In genomic region chr1:80785066-80785779, GRCm38 (mm10) we compare ENCODE assay signal across 22 mouse cellular contexts. TPM values are rescaled to one million over a fixed set of nuclear protein-coding genes. Genes with fewer than 3 reads are reported as not detected.
A peak's percentile ranks its signal among the peaks of the same experiment; 100 is the strongest.
DNase-seq lines count a peak whose midpoint lies in the region; ATAC-seq and TF ChIP-seq lines count a peak whose summit lies in the region.
"Had no signal": no experiment of that assay in that cellular context is flagged by ENCODE, and none has a peak within 500 bp of the region (broad histone marks: within the 10 kb centered on the region; RNA-seq: fewer than 3 reads in every experiment).

No protein-coding gene starts in this region.

- no peak for TF ChIP-seq CTCF in bone marrow macrophage, adult 2 months (IDR thresholded peaks at IDR 0.05; ENCODE audit: low read depth, low read length)

- H3K4me1 ChIP-seq in bone marrow macrophage, adult 2 months (ENCODE audit: control insufficient read depth, insufficient read depth, low read length) = peaks cover 17% of the 10 kb centered on the region
- no peaks in the 10 kb centered on the region for H3K4me1 ChIP-seq in hindbrain, embryonic 10.5 days (replicated peaks)
- H3K4me1 ChIP-seq: forebrain, embryonic 12.5 days; heart, embryonic 15.5 days; hindbrain, embryonic 12.5 days had no signal

- no peak for TF ChIP-seq POLR2A in bone marrow macrophage, adult 2 months (IDR thresholded peaks at IDR 0.05; ENCODE audit: borderline replicate concordance, low read depth, low read length)

- intact Hi-C loops in heart, postnatal 25 days (cut with DNase I) = no loop called here

- H3K36me3 ChIP-seq in macrophage (ENCODE audit: inconsistent target) = no peaks in the 10 kb centered on the region
- no peaks in the 10 kb centered on the region for H3K36me3 ChIP-seq in hindbrain, embryonic 10.5 days
- H3K36me3 ChIP-seq: embryonic facial prominence, embryonic 12.5 days; forebrain, embryonic 12.5 days; G1E; heart, embryonic 15.5 days; hindbrain, embryonic 12.5 days had no signal

- H3K27ac ChIP-seq in bone marrow macrophage, adult 2 months (ENCODE audit: insufficient read depth, low read depth, low read length) = peak overlapping the region; percentile 88
- H3K27ac ChIP-seq in macrophage = peak overlapping the region; percentile 76
- no peak overlapping the region for H3K27ac ChIP-seq in hindbrain, embryonic 10.5 days
- H3K27ac ChIP-seq: embryonic facial prominence, embryonic 12.5 days; forebrain, embryonic 12.5 days; heart, adult 2 months; heart, embryonic 15.5 days; hindbrain, embryonic 12.5 days had no signal

- no peaks in the 10 kb centered on the region for H3K27me3 ChIP-seq in hindbrain, embryonic 10.5 days (ENCODE audit: insufficient read depth, poor library complexity, severe bottlenecking)
- H3K27me3 ChIP-seq: embryonic facial prominence, embryonic 12.5 days; forebrain, embryonic 12.5 days; heart, embryonic 15.5 days; hindbrain, embryonic 12.5 days had no signal

- 0% methylated on average over 2 of the region's 2 CpGs for WGBS in macrophage (ENCODE audit: missing documents)
- 85% methylated on average over 2 of the region's 2 CpGs for WGBS in hindbrain, embryonic 10.5 days

- H3K79me2 ChIP-seq in macrophage (ENCODE audit: inconsistent target) = no peaks in the 10 kb centered on the region

- no peak overlapping the region for H3K4me3 ChIP-seq in bone marrow macrophage, adult 2 months (ENCODE audit: insufficient read depth, low read length)
- no peak overlapping the region for H3K4me3 ChIP-seq in macrophage (ENCODE audit: inconsistent target)
- H3K4me3 ChIP-seq in hindbrain, embryonic 10.5 days = no peak overlapping the region
- H3K4me3 ChIP-seq: embryonic facial prominence, embryonic 12.5 days; forebrain, embryonic 12.5 days; heart, adult 2 months; heart, embryonic 15.5 days; hindbrain, embryonic 12.5 days had no signal

- ATAC-seq in common myeloid progenitor, adult 5-6 weeks (replicated peaks; ENCODE audit: low read depth, poor library complexity, severe bottlenecking) = peak; percentile 82
- ATAC-seq: CD4-positive, CD25-positive, alpha-beta regulatory T cell, adult 4 months; forebrain, embryonic 16.5 days; hindbrain, embryonic 16.5 days; inflammation-experienced regulatory T-cells, adult 6 months had no signal

- no peaks in the 10 kb centered on the region; the same call in 1 of the 2 replicates for H3K9me3 ChIP-seq in hindbrain, embryonic 10.5 days
- H3K9me3 ChIP-seq: embryonic facial prominence, embryonic 12.5 days; forebrain, embryonic 12.5 days; heart, embryonic 15.5 days; hindbrain, embryonic 12.5 days had no signal

- DNase-seq in heart, postnatal 25 days (ENCODE audit: low spot score) = no peak
- DNase-seq in hindbrain, embryonic 10.5 days (ENCODE audit: low spot score) = no peak
- no peak for DNase-seq in T-cell, adult 2 months (ENCODE audit: low spot score)
- DNase-seq: adrenal gland, postnatal 10 days; B cell, adult 2 months; cerebellum, adult 8-10 months; cerebellum, postnatal 14 days; gastrocnemius, postnatal 10 days; heart, adult 2 months; heart, postnatal 14 days had no signal

RNA-seq across cellular contexts. Expression of gene Dock10, which starts 26.9 kb away (rescaled TPM):
- 68.5 and 83.1 TPM in 2 replicates for polyA plus RNA-seq in bone marrow macrophage, adult 2 months (2012; ENCODE audit: insufficient read depth, insufficient read length, missing spikeins)
- total RNA-seq in common myeloid progenitor, adult 5-6 weeks (2017) = 104 and 126 TPM in 2 replicates
- 1,000 to 10,000 TPM in 5 of 26 experiments, 100 to 1,000 TPM in 21; 395 to 1,989 (median 506) TPM for total RNA-seq in macrophage (2018; cell fraction: chromatin; rRNA removed)
- total RNA-seq in macrophage (2018; cell fraction: cytosol; rRNA removed) = 10 to 100 TPM; 51.8 to 96.8 (median 59.1) TPM
- 1,000 to 10,000 TPM in 2 of 26 experiments, 100 to 1,000 TPM in 24; 205 to 1,816 (median 344) TPM for total RNA-seq in macrophage (2018; cell fraction: nucleus; rRNA removed)
- 37.7 to 54.9 TPM (median 46.3 TPM) in 3 replicates for polyA plus RNA-seq in macrophage (2018)
- 1 to 10 TPM; 3.6 to 5.6 TPM for total RNA-seq in heart, postnatal 25 days (2021)
- 3.1 and 3.3 TPM in 2 replicates for polyA plus RNA-seq in hindbrain, embryonic 10.5 days (2016; fragmentation: Nextera tagmentation; extraction: Ambion mirVana)
- polyA plus RNA-seq: G1E had no signal
